ENCODE assay signal across 17 mouse cellular contexts in the genomic region with DNA sequence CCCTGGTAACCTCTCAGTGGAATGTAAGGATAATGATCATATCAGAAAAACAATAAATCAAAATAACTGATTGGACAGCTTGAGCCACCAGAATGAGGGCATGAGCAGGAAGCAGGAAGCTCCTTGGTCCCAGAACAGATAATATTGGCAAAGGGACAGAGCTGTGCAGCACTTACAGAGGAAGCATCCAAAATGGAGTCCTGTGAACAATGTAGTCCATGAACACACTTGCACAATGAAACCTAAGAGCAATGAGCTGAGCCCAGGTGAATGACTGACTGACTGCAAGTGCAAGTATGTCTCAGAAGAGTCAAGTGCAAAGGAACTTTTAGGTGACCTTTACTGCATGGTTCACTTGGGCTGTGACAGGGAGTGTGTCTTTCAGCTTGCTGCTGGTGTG. TPM values are rescaled to one million over a fixed set of nuclear protein-coding genes. Genes with fewer than 3 reads are reported as not detected.
"Had no signal": no experiment of that assay in that cellular context is flagged by ENCODE, and none has a peak within 500 bp of the region (broad histone marks: within the 10 kb centered on the region; RNA-seq: fewer than 3 reads in every experiment).

No protein-coding gene starts in this region.

- H3K27me3 ChIP-seq: hindbrain, embryonic 15.5 days; limb, embryonic 12.5 days; neural tube, embryonic 12.5 days had no signal

- H3K9me3 ChIP-seq: hindbrain, embryonic 15.5 days; limb, embryonic 12.5 days; midbrain, embryonic 10.5 days; neural tube, embryonic 12.5 days had no signal

- H3K9ac ChIP-seq: hindbrain, embryonic 15.5 days; limb, embryonic 12.5 days; neural tube, embryonic 12.5 days had no signal

- H3K4me3 ChIP-seq: hindbrain, embryonic 15.5 days; layer of hippocampus, adult 2 months; limb, embryonic 12.5 days; midbrain, embryonic 10.5 days; myocyte; neural tube, embryonic 12.5 days had no signal

- H3K4me1 ChIP-seq: hindbrain, embryonic 15.5 days; neural tube, embryonic 12.5 days had no signal

- H3K36me3 ChIP-seq: hindbrain, embryonic 15.5 days; limb, embryonic 12.5 days; midbrain, embryonic 10.5 days; neural tube, embryonic 12.5 days had no signal

- H3K4me2 ChIP-seq: hindbrain, embryonic 15.5 days; limb, embryonic 12.5 days; neural tube, embryonic 12.5 days had no signal

- ATAC-seq: inflammation-experienced regulatory T-cells, adult 6 months had no signal

- DNase-seq: kidney, adult 11 months; kidney, adult 9 months; kidney, postnatal 4 days; midbrain, embryonic 14.5 days; right cerebral cortex, postnatal 4 days; spleen, adult 18-20 months; thymus, adult 2 months; thymus, postnatal 36 days had no signal

- H3K27ac ChIP-seq: hindbrain, embryonic 15.5 days; kidney, postnatal 0 days; layer of hippocampus, adult 2 months; limb, embryonic 12.5 days; midbrain, embryonic 10.5 days; neural tube, embryonic 12.5 days had no signal

RNA-seq across cellular contexts. Expression of gene Serpinb9b, which starts 60.0 kb away (rescaled TPM):
- polyA plus RNA-seq: limb, embryonic 12.5 days; midbrain, embryonic 10.5 days; stomach, embryonic 14.5 days had no signal
